17 mouse cellular contexts compared by ENCODE assay signal in the genomic region with DNA sequence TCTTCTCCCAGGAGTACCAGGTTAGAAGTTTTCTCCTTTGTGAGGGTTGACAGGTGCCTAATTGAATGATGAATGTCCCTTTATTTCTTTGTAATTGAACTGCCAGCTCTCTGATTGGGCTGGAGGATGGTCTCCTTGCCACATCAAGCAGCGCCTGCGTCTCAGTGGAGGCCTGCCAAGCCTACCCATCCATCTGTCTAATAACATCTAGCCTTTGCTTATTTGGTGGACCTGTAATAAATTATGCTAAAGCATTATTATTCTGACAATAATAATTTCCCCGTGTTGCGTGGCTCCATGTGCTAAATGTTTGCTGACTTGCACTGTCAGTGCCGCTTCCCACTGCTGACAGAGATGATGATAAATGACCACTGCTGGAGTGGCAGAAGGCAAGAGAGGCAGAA. TPM values are rescaled to one million over a fixed set of nuclear protein-coding genes. Genes with fewer than 3 reads are reported as not detected.
A peak's percentile ranks its signal among the peaks of the same experiment; 100 is the strongest.
DNase-seq lines count a peak whose midpoint lies in the region; ATAC-seq and TF ChIP-seq lines count a peak whose summit lies in the region.
"Had no signal": no experiment of that assay in that cellular context is flagged by ENCODE, and none has a peak within 500 bp of the region (broad histone marks: within the 10 kb centered on the region; RNA-seq: fewer than 3 reads in every experiment).

No protein-coding gene starts in this region.

- no peaks in the 10 kb centered on the region for H3K9me3 ChIP-seq in midbrain, postnatal 0 days (ENCODE audit: low read length)
- no peaks in the 10 kb centered on the region for H3K9me3 ChIP-seq in midbrain, embryonic 16.5 days (replicated peaks; ENCODE audit: control insufficient read depth, low read length, poor library complexity, severe bottlenecking)
- H3K9me3 ChIP-seq in embryonic facial prominence, embryonic 10.5 days: no peaks in the 10 kb centered on the region
- H3K9me3 ChIP-seq in hindbrain, embryonic 16.5 days (ENCODE audit: control insufficient read depth, low read length): no peaks in the 10 kb centered on the region
- H3K9me3 ChIP-seq: forebrain, embryonic 15.5 days; limb, embryonic 15.5 days had no signal

- no peaks in the 10 kb centered on the region for H3K4me1 ChIP-seq in midbrain, postnatal 0 days (ENCODE audit: insufficient read depth, low read length)
- 0 out of 2 replicates have a peak, but pooled peaks cover 2% of the 10 kb centered on the region for H3K4me1 ChIP-seq in midbrain, embryonic 16.5 days (ENCODE audit: control insufficient read depth, insufficient read depth, low read length)
- peaks cover 10% of the 10 kb centered on the region for H3K4me1 ChIP-seq in embryonic facial prominence, embryonic 10.5 days
- peaks cover 5% of the 10 kb centered on the region; the same call in 1 of the 2 replicates for H3K4me1 ChIP-seq in hindbrain, embryonic 16.5 days (ENCODE audit: control insufficient read depth, insufficient read depth, low read depth, low read length)
- H3K4me1 ChIP-seq: limb, embryonic 15.5 days had no signal

- no peaks in the 10 kb centered on the region for H3K27me3 ChIP-seq in midbrain, postnatal 0 days (ENCODE audit: insufficient read depth, low read length)
- H3K27me3 ChIP-seq in midbrain, embryonic 16.5 days (ENCODE audit: control insufficient read depth, insufficient read depth, low read depth, low read length): no peaks in the 10 kb centered on the region
- H3K27me3 ChIP-seq in embryonic facial prominence, embryonic 10.5 days (replicated peaks; ENCODE audit: low read depth, poor library complexity, severe bottlenecking): no peaks in the 10 kb centered on the region
- H3K27me3 ChIP-seq in hindbrain, embryonic 16.5 days (replicated peaks; ENCODE audit: control insufficient read depth, insufficient read depth, low read length): no peaks in the 10 kb centered on the region
- H3K27me3 ChIP-seq: forebrain, embryonic 15.5 days; limb, embryonic 15.5 days had no signal

- no peak overlapping the region for H3K27ac ChIP-seq in midbrain, postnatal 0 days (ENCODE audit: low read depth, low read length)
- no peak overlapping the region for H3K27ac ChIP-seq in midbrain, embryonic 16.5 days (ENCODE audit: low read length)
- peak overlapping the region; percentile 35; the same call in 1 of the 2 replicates for H3K27ac ChIP-seq in embryonic facial prominence, embryonic 10.5 days (replicated peaks)
- H3K27ac ChIP-seq in hindbrain, embryonic 16.5 days (ENCODE audit: low read depth, low read length): no peak overlapping the region
- H3K27ac ChIP-seq: forebrain, embryonic 15.5 days; gastrocnemius, adult 2 months; layer of hippocampus, adult 2 months; left cerebral cortex, adult 2 months; limb, embryonic 15.5 days had no signal

- no peak overlapping the region for H3K4me2 ChIP-seq in midbrain, postnatal 0 days (ENCODE audit: low read depth, low read length, poor library complexity, severe bottlenecking)
- H3K4me2 ChIP-seq in midbrain, embryonic 16.5 days (ENCODE audit: low read length): no peak overlapping the region
- no peak overlapping the region for H3K4me2 ChIP-seq in hindbrain, embryonic 16.5 days (ENCODE audit: low read length)
- H3K4me2 ChIP-seq: forebrain, embryonic 15.5 days; limb, embryonic 15.5 days had no signal

- ATAC-seq in midbrain, postnatal 0 days (ENCODE audit: low FRiP score): no peak
- no peak for ATAC-seq in midbrain, embryonic 16.5 days
- ATAC-seq in hindbrain, embryonic 16.5 days: peak; percentile 90
- no peak for ATAC-seq in megakaryocyte, adult 5-6 weeks (ENCODE audit: poor library complexity, severe bottlenecking)
- ATAC-seq: forebrain, embryonic 15.5 days; liver, postnatal 0 days had no signal

- 69% methylated on average over 5 of the region's 5 CpGs for WGBS in midbrain, postnatal 0 days
- WGBS in midbrain, embryonic 16.5 days: 65% methylated on average over 5 of the region's 5 CpGs
- 79% methylated on average over 5 of the region's 5 CpGs for WGBS in embryonic facial prominence, embryonic 10.5 days
- WGBS in hindbrain, embryonic 16.5 days: 24% methylated on average over 5 of the region's 5 CpGs

- peak; percentile 64 for DNase-seq in midbrain, postnatal 0 days (ENCODE audit: low spot score)
- DNase-seq in embryonic facial prominence, embryonic 10.5 days (ENCODE audit: low spot score): peak; percentile 22
- DNase-seq in frontal cortex, postnatal 14 days (ENCODE audit: low spot score in 2 of 2): no peak
- DNase-seq in right cerebral cortex, adult 18-20 months: no peak
- DNase-seq: adrenal gland, adult 8-10 months; gastrocnemius, adult 2 months; heart, adult 11 months; liver, postnatal 0 days; lung, postnatal 4 days; right cerebral cortex, postnatal 25 days had no signal

- no peak for TF ChIP-seq CTCF in midbrain, postnatal 0 days (IDR thresholded peaks at IDR 0.05)

- H3K4me3 ChIP-seq in midbrain, postnatal 0 days (ENCODE audit: low read depth, low read length): no peak overlapping the region
- no peak overlapping the region for H3K4me3 ChIP-seq in midbrain, embryonic 16.5 days (ENCODE audit: low read depth, low read length)
- H3K4me3 ChIP-seq in embryonic facial prominence, embryonic 10.5 days: no peak overlapping the region
- no peak overlapping the region for H3K4me3 ChIP-seq in hindbrain, embryonic 16.5 days (ENCODE audit: low read length)
- H3K4me3 ChIP-seq: forebrain, embryonic 15.5 days; gastrocnemius, adult 2 months; layer of hippocampus, adult 2 months; left cerebral cortex, adult 2 months; limb, embryonic 15.5 days had no signal

- no peak overlapping the region for H3K9ac ChIP-seq in midbrain, postnatal 0 days (replicated peaks; ENCODE audit: low read length, poor library complexity, severe bottlenecking)
- H3K9ac ChIP-seq in midbrain, embryonic 16.5 days (ENCODE audit: low read depth, low read length): no peak overlapping the region
- no peak overlapping the region for H3K9ac ChIP-seq in hindbrain, embryonic 16.5 days (ENCODE audit: low read depth, low read length)
- H3K9ac ChIP-seq: forebrain, embryonic 15.5 days; limb, embryonic 15.5 days; liver, postnatal 0 days had no signal

- no peaks in the 10 kb centered on the region for H3K36me3 ChIP-seq in midbrain, postnatal 0 days (ENCODE audit: insufficient read depth, low read length)
- H3K36me3 ChIP-seq in midbrain, embryonic 16.5 days (ENCODE audit: control insufficient read depth, insufficient read depth, low read length): no peaks in the 10 kb centered on the region; the same call in 1 of the 2 replicates
- H3K36me3 ChIP-seq in embryonic facial prominence, embryonic 10.5 days (replicated peaks): peaks cover 8% of the 10 kb centered on the region
- no peaks in the 10 kb centered on the region for H3K36me3 ChIP-seq in hindbrain, embryonic 16.5 days (ENCODE audit: control insufficient read depth, insufficient read depth, low read length)
- H3K36me3 ChIP-seq: forebrain, embryonic 15.5 days; limb, embryonic 15.5 days had no signal

RNA-seq across cellular contexts. Expression of a gene that starts 49.5 kb away (rescaled TPM):
- 17.3 and 18.9 TPM in 2 replicates for total RNA-seq in midbrain, postnatal 0 days (2014; rRNA removed)
- 16.1 and 16.8 TPM in 2 replicates for polyA plus RNA-seq in midbrain, postnatal 0 days (2015; fragmentation: Nextera tagmentation; extraction: Ambion mirVana)
- 21.1 and 21.7 TPM in 2 replicates for polyA plus RNA-seq in midbrain, embryonic 16.5 days (2015; fragmentation: Nextera tagmentation; extraction: Ambion mirVana)
- polyA plus RNA-seq in embryonic facial prominence, embryonic 10.5 days (2016; fragmentation: Nextera tagmentation; extraction: Ambion mirVana): 20.8 and 22.8 TPM in 2 replicates
- 20.5 and 23.3 TPM in 2 replicates for polyA plus RNA-seq in hindbrain, embryonic 16.5 days (2015; fragmentation: Nextera tagmentation; extraction: Ambion mirVana)
- total RNA-seq in megakaryocyte, adult 5-6 weeks (2015): 12.9 and 15.3 TPM in 2 replicates
- 2.8 and 3.6 TPM in 2 replicates for total RNA-seq in megakaryocyte, adult 5-6 weeks (2017)

Comparison
In these comparisons a context has a peak if more than half of its experiments do, and no peak if none do; other contexts are left out.
1. DNase-seq: peak in midbrain, postnatal 0 days (single experiment) and embryonic facial prominence, embryonic 10.5 days (single experiment); none in frontal cortex, postnatal 14 days (0 of 2) and right cerebral cortex, adult 18-20 months (single experiment).